Mouse (Mus musculus): ENCODE data around the gene Elfn2. TPM values are rescaled to one million over a fixed set of nuclear protein-coding genes. Genes with fewer than 3 reads are reported as not detected.

Elfn2 gene
- polyA plus RNA-seq, 1 experiment from 2014 or later: 0.13 TPM

- 59% methylated on average over 4 of the region's 4 CpGs for WGBS
Observed at GRCm38 (mm10) chr15:78731830-78732229, 13.3 kb upstream of the Elfn2 start.

GRCm38 (mm10) chr15:78730315-78731049, 11.9 kb upstream of the Elfn2 start:
- no peaks in the 10 kb centered on the region for H3K27me3 ChIP-seq (replicated peaks; ENCODE audit: control insufficient read depth, insufficient read depth, low read length)
- H3K27ac ChIP-seq (ENCODE audit: low read length): no peak overlapping the region
- ATAC-seq: no peak
- H3K9ac ChIP-seq (ENCODE audit: low read depth, low read length): no peak overlapping the region
- no peak overlapping the region for H3K4me3 ChIP-seq (ENCODE audit: low read length)
- H3K36me3 ChIP-seq (ENCODE audit: control insufficient read depth, insufficient read depth, low read length): no peaks in the 10 kb centered on the region
- no peaks in the 10 kb centered on the region for H3K9me3 ChIP-seq (ENCODE audit: control insufficient read depth, low read length)
- no peaks in the 10 kb centered on the region; the same call in 1 of the 2 replicates for H3K4me1 ChIP-seq (ENCODE audit: control insufficient read depth, insufficient read depth, low read length)
- H3K4me2 ChIP-seq (ENCODE audit: low read depth, low read length): no peak overlapping the region
- 79% methylated on average over 12 of the region's 12 CpGs for WGBS

More at GRCm38 (mm10) chr15:78731830-78732229, 13.3 kb upstream of the Elfn2 start:
- no peaks in the 10 kb centered on the region; the same call in 1 of the 2 replicates for H3K4me1 ChIP-seq (ENCODE audit: control insufficient read depth, insufficient read depth, low read length)
- H3K9me3 ChIP-seq (ENCODE audit: control insufficient read depth, low read length): no peaks in the 10 kb centered on the region
- H3K4me2 ChIP-seq (ENCODE audit: low read depth, low read length): no peak overlapping the region
- no peak overlapping the region for H3K27ac ChIP-seq (ENCODE audit: low read length)
- H3K9ac ChIP-seq (ENCODE audit: low read depth, low read length): no peak overlapping the region
- H3K4me3 ChIP-seq (ENCODE audit: low read length): no peak overlapping the region
- no peaks in the 10 kb centered on the region for H3K27me3 ChIP-seq (replicated peaks; ENCODE audit: control insufficient read depth, insufficient read depth, low read length)
- no peak for ATAC-seq
- no peaks in the 10 kb centered on the region for H3K36me3 ChIP-seq (ENCODE audit: control insufficient read depth, insufficient read depth, low read length)

GRCm38 (mm10) chr15:78726697-78727096, 8.1 kb upstream of the Elfn2 start:
- H3K9ac ChIP-seq (ENCODE audit: low read depth, low read length): no peak overlapping the region
- ATAC-seq: no peak
- 50% methylated on average over 7 of the region's 7 CpGs for WGBS

GRCm38 (mm10) chr15:78720532-78720931, 2.0 kb upstream of the Elfn2 start:
- peaks cover 47% of the 10 kb centered on the region for H3K27me3 ChIP-seq (replicated peaks; ENCODE audit: control insufficient read depth, insufficient read depth, low read length)

More at GRCm38 (mm10) chr15:78726697-78727096, 8.1 kb upstream of the Elfn2 start:
- H3K27me3 ChIP-seq (replicated peaks; ENCODE audit: control insufficient read depth, insufficient read depth, low read length): no peaks in the 10 kb centered on the region
- H3K9me3 ChIP-seq (ENCODE audit: control insufficient read depth, low read length): no peaks in the 10 kb centered on the region
- no peak overlapping the region for H3K4me3 ChIP-seq (ENCODE audit: low read length)
- no peak overlapping the region for H3K4me2 ChIP-seq (ENCODE audit: low read depth, low read length)
- no peaks in the 10 kb centered on the region for H3K4me1 ChIP-seq (ENCODE audit: control insufficient read depth, insufficient read depth, low read length)
- H3K36me3 ChIP-seq (ENCODE audit: control insufficient read depth, insufficient read depth, low read length): no peaks in the 10 kb centered on the region
- no peak overlapping the region for H3K27ac ChIP-seq (ENCODE audit: low read length)

GRCm38 (mm10) chr15:78720094-78720493, 1.5 kb upstream of the Elfn2 start:
- no peak overlapping the region for H3K4me3 ChIP-seq (ENCODE audit: low read length)
- no peak for ATAC-seq
- no peak overlapping the region for H3K9ac ChIP-seq (ENCODE audit: low read depth, low read length)
- H3K27me3 ChIP-seq (replicated peaks; ENCODE audit: control insufficient read depth, insufficient read depth, low read length): peaks cover 52% of the 10 kb centered on the region
- no peak overlapping the region for H3K27ac ChIP-seq (ENCODE audit: low read length)
- no peaks in the 10 kb centered on the region for H3K9me3 ChIP-seq (ENCODE audit: control insufficient read depth, low read length)
- WGBS: 1% methylated on average over 16 of the region's 16 CpGs
- H3K4me1 ChIP-seq (ENCODE audit: control insufficient read depth, insufficient read depth, low read length): peaks cover 11% of the 10 kb centered on the region
- H3K4me2 ChIP-seq (ENCODE audit: low read depth, low read length): no peak overlapping the region
- H3K36me3 ChIP-seq (ENCODE audit: control insufficient read depth, insufficient read depth, low read length): no peaks in the 10 kb centered on the region

More at GRCm38 (mm10) chr15:78720532-78720931, 2.0 kb upstream of the Elfn2 start:
- ATAC-seq: no peak
- Histone ChIP-seq H3K4me2 (ENCODE audit: low read depth, low read length) (no peak overlapping the region), H3K27ac (ENCODE audit: low read length) (no peak overlapping the region), H3K4me1 (ENCODE audit: control insufficient read depth, insufficient read depth, low read length) (peaks cover 11% of the 10 kb centered on the region), H3K36me3 (ENCODE audit: control insufficient read depth, insufficient read depth, low read length) (no peaks in the 10 kb centered on the region), H3K4me3 (ENCODE audit: low read length) (no peak overlapping the region), H3K9me3 (ENCODE audit: control insufficient read depth, low read length) (no peaks in the 10 kb centered on the region), H3K9ac (ENCODE audit: low read depth, low read length) (no peak overlapping the region)
- 67% methylated on average over 7 of the region's 7 CpGs for WGBS

GRCm38 (mm10) chr15:78719416-78719815, 845 bp upstream of the Elfn2 start:
- no peak overlapping the region for H3K4me2 ChIP-seq (ENCODE audit: low read depth, low read length)

GRCm38 (mm10) chr15:78716936-78717335, 1.6 kb downstream of the Elfn2 start:
- Histone ChIP-seq H3K9ac (ENCODE audit: low read depth, low read length) (no peak overlapping the region), H3K4me2 (ENCODE audit: low read depth, low read length) (no peak overlapping the region), H3K27me3 (replicated peaks; ENCODE audit: control insufficient read depth, insufficient read depth, low read length) (peaks cover 83% of the 10 kb centered on the region), H3K4me3 (ENCODE audit: low read length) (no peak overlapping the region), H3K36me3 (ENCODE audit: control insufficient read depth, insufficient read depth, low read length) (no peaks in the 10 kb centered on the region), H3K9me3 (ENCODE audit: control insufficient read depth, low read length) (no peaks in the 10 kb centered on the region), H3K4me1 (ENCODE audit: control insufficient read depth, insufficient read depth, low read length) (peaks cover 11% of the 10 kb centered on the region), H3K27ac (ENCODE audit: low read length) (no peak overlapping the region)
- 46% methylated on average over 13 of the region's 13 CpGs for WGBS
- no peak for ATAC-seq

More at GRCm38 (mm10) chr15:78719416-78719815, 845 bp upstream of the Elfn2 start:
- Histone ChIP-seq H3K4me3 (ENCODE audit: low read length) (no peak overlapping the region), H3K9me3 (ENCODE audit: control insufficient read depth, low read length) (no peaks in the 10 kb centered on the region), H3K36me3 (ENCODE audit: control insufficient read depth, insufficient read depth, low read length) (no peaks in the 10 kb centered on the region), H3K9ac (ENCODE audit: low read depth, low read length) (no peak overlapping the region), H3K27me3 (replicated peaks; ENCODE audit: control insufficient read depth, insufficient read depth, low read length) (peaks cover 58% of the 10 kb centered on the region), H3K27ac (ENCODE audit: low read length) (no peak overlapping the region), H3K4me1 (ENCODE audit: control insufficient read depth, insufficient read depth, low read length) (peaks cover 11% of the 10 kb centered on the region)
- no peak for ATAC-seq
- 8% methylated on average over 14 of the region's 14 CpGs for WGBS

GRCm38 (mm10) chr15:78715856-78716255, 2.7 kb downstream of the Elfn2 start:
- H3K27me3 ChIP-seq (replicated peaks; ENCODE audit: control insufficient read depth, insufficient read depth, low read length): peaks cover 86% of the 10 kb centered on the region

GRCm38 (mm10) chr15:78713751-78714150, 4.8 kb downstream of the Elfn2 start:
- WGBS: 85% methylated on average over 7 of the region's 7 CpGs

More at GRCm38 (mm10) chr15:78715856-78716255, 2.7 kb downstream of the Elfn2 start:
- Histone ChIP-seq H3K9me3 (ENCODE audit: control insufficient read depth, low read length) (no peaks in the 10 kb centered on the region), H3K36me3 (ENCODE audit: control insufficient read depth, insufficient read depth, low read length) (no peaks in the 10 kb centered on the region), H3K4me1 (ENCODE audit: control insufficient read depth, insufficient read depth, low read length) (peaks cover 11% of the 10 kb centered on the region), H3K9ac (ENCODE audit: low read depth, low read length) (no peak overlapping the region), H3K4me3 (ENCODE audit: low read length) (no peak overlapping the region), H3K4me2 (ENCODE audit: low read depth, low read length) (no peak overlapping the region), H3K27ac (ENCODE audit: low read length) (no peak overlapping the region)
- WGBS: 51% methylated on average over 5 of the region's 5 CpGs
- no peak for ATAC-seq

More at GRCm38 (mm10) chr15:78713751-78714150, 4.8 kb downstream of the Elfn2 start:
- Histone ChIP-seq H3K4me2 (ENCODE audit: low read depth, low read length) (no peak overlapping the region), H3K27ac (ENCODE audit: low read length) (no peak overlapping the region), H3K27me3 (replicated peaks; ENCODE audit: control insufficient read depth, insufficient read depth, low read length) (peaks cover 78% of the 10 kb centered on the region), H3K9me3 (ENCODE audit: control insufficient read depth, low read length) (no peaks in the 10 kb centered on the region), H3K36me3 (ENCODE audit: control insufficient read depth, insufficient read depth, low read length) (no peaks in the 10 kb centered on the region), H3K4me1 (ENCODE audit: control insufficient read depth, insufficient read depth, low read length) (peaks cover 6% of the 10 kb centered on the region), H3K9ac (ENCODE audit: low read depth, low read length) (no peak overlapping the region), H3K4me3 (ENCODE audit: low read length) (no peak overlapping the region)
- no peak for ATAC-seq
